In genomic region chr12:110752703-110753102, GRCm38 (mm10) we compare ENCODE assay signal across 19 mouse cellular contexts. TPM values are rescaled to one million over a fixed set of nuclear protein-coding genes. Genes with fewer than 3 reads are reported as not detected.
DNase-seq lines count a peak whose midpoint lies in the region; ATAC-seq and TF ChIP-seq lines count a peak whose summit lies in the region.
"Had no signal": no experiment of that assay in that cellular context is flagged by ENCODE, and none has a peak within 500 bp of the region (broad histone marks: within the 10 kb centered on the region; RNA-seq: fewer than 3 reads in every experiment).

No protein-coding gene starts in this region.

- ATAC-seq in forebrain, embryonic 14.5 days, result no peak
- ATAC-seq in forebrain, embryonic 16.5 days, result no peak
- no peak for ATAC-seq in liver, postnatal 0 days
- ATAC-seq in liver, embryonic 11.5 days (replicated peaks; ENCODE audit: low FRiP score), result no peak
- ATAC-seq: activated CD4-positive, CD25-positive, alpha-beta regulatory T cell, adult 4 months; CD4-positive, CD25-positive, alpha-beta regulatory T cell, adult 4 months; Patski had no signal

- H3K27ac ChIP-seq in forebrain, embryonic 14.5 days (ENCODE audit: low read depth, low read length), result no peak overlapping the region
- H3K27ac ChIP-seq in forebrain, embryonic 16.5 days (ENCODE audit: low read length), result no peak overlapping the region
- H3K27ac ChIP-seq in liver, postnatal 0 days (ENCODE audit: low read depth), result peak overlapping the region; percentile 3; the same call in 1 of the 2 replicates
- H3K27ac ChIP-seq in liver, embryonic 11.5 days (ENCODE audit: low read depth, low read length), result no peak overlapping the region
- H3K27ac ChIP-seq in CH12.LX (ENCODE audit: insufficient read depth, low read depth), result peak overlapping the region; percentile 9; the same call in 1 of the 2 replicates
- H3K27ac ChIP-seq in thymus, adult 2 months (ENCODE audit: control insufficient read depth, insufficient read depth, low read length), result no peak overlapping the region

- DNase-seq in forebrain, embryonic 14.5 days (ENCODE audit: low spot score), result no peak
- DNase-seq in liver, postnatal 0 days, result no peak
- DNase-seq in liver, embryonic 11.5 days (ENCODE audit: low spot score), result no peak
- DNase-seq in CH12.LX (ENCODE audit: extremely low read depth), result no peak
- no peak for DNase-seq in thymus, adult 2 months
- DNase-seq: adrenal gland, adult 2 months; adrenal gland, adult 8-10 months; adrenal gland, postnatal 10 days; adrenal gland, postnatal 14 days; adrenal gland, postnatal 25 days; B cell, adult 2 months; cerebellum, adult 11 months; cerebellum, adult 11-12 months; cerebellum, adult 18-20 months; cerebellum, adult 2 months had no signal

- H3K4me3 ChIP-seq in forebrain, embryonic 14.5 days (ENCODE audit: low read depth, low read length), result no peak overlapping the region
- no peak overlapping the region for H3K4me3 ChIP-seq in forebrain, embryonic 16.5 days (replicated peaks; ENCODE audit: low read length)
- H3K4me3 ChIP-seq in liver, postnatal 0 days (ENCODE audit: low read depth, low read length), result no peak overlapping the region
- H3K4me3 ChIP-seq in liver, embryonic 11.5 days (ENCODE audit: low read depth, low read length), result no peak overlapping the region
- no peak overlapping the region for H3K4me3 ChIP-seq in CH12.LX (replicated peaks in 1 of 3; ENCODE audit: low read depth in 2 of 3, low read length in 2 of 3, poor library complexity in 1 of 3)
- no peak overlapping the region for H3K4me3 ChIP-seq in thymus, adult 2 months (ENCODE audit: control insufficient read depth, insufficient read depth, low read length)

- peaks cover 35% of the 10 kb centered on the region for H3K79me2 ChIP-seq in CH12.LX (replicated peaks; ENCODE audit: control insufficient read depth, extremely low read depth, insufficient read depth, poor library complexity, severe bottlenecking)

- no peak for TF ChIP-seq RAD21 in CH12.LX (IDR thresholded peaks at IDR 0.05; ENCODE audit: low read depth, low read length)

- dilution Hi-C loops in CH12.LX (cut with MboI; ENCODE audit: extremely low pct_ligation_motif_present, extremely low pct_unique_long_range_greater_than_20kb, low sequenced_read_pairs), result no loop called here

- no peaks in the 10 kb centered on the region for H3K4me1 ChIP-seq in forebrain, embryonic 14.5 days (ENCODE audit: control insufficient read depth, insufficient read depth, low read length)
- H3K4me1 ChIP-seq in forebrain, embryonic 16.5 days (replicated peaks; ENCODE audit: control insufficient read depth, insufficient read depth, low read length), result no peaks in the 10 kb centered on the region
- peaks cover 23% of the 10 kb centered on the region for H3K4me1 ChIP-seq in liver, postnatal 0 days (ENCODE audit: insufficient read depth)
- H3K4me1 ChIP-seq in liver, embryonic 11.5 days (replicated peaks; ENCODE audit: control insufficient read depth, insufficient read depth, low read length), result peaks cover 12% of the 10 kb centered on the region
- H3K4me1 ChIP-seq in CH12.LX (ENCODE audit: control insufficient read depth in 1 of 2, insufficient read depth in 2 of 2), result peaks cover 23 to 71% of the 10 kb centered on the region in 2 experiments
- peaks cover 18% of the 10 kb centered on the region for H3K4me1 ChIP-seq in thymus, adult 2 months (replicated peaks; ENCODE audit: control insufficient read depth, insufficient read depth, low read length)

- H3K36me3 ChIP-seq in forebrain, embryonic 14.5 days (ENCODE audit: control insufficient read depth, insufficient read depth, low read length), result no peaks in the 10 kb centered on the region
- H3K36me3 ChIP-seq in forebrain, embryonic 16.5 days (ENCODE audit: control insufficient read depth, insufficient read depth), result 0 out of 2 replicates have a peak, but pooled peaks cover 3% of the 10 kb centered on the region
- H3K36me3 ChIP-seq in liver, postnatal 0 days (replicated peaks; ENCODE audit: insufficient read depth, low read length), result peaks cover 7% of the 10 kb centered on the region; the same call in 1 of the 2 replicates
- H3K36me3 ChIP-seq in liver, embryonic 11.5 days (ENCODE audit: control insufficient read depth, insufficient read depth, low read length), result no peaks in the 10 kb centered on the region
- H3K36me3 ChIP-seq in CH12.LX (replicated peaks in 1 of 2; ENCODE audit: control insufficient read depth in 1 of 2, insufficient read depth in 1 of 2, low read length in 1 of 2), result peaks cover 13 to 50% of the 10 kb centered on the region in 2 experiments
- peaks cover 6% of the 10 kb centered on the region for H3K36me3 ChIP-seq in thymus, adult 2 months (ENCODE audit: control insufficient read depth, insufficient read depth, low read length)

- peak overlapping the region; percentile 17; the same call in 1 of the 2 replicates for H3K9ac ChIP-seq in forebrain, embryonic 14.5 days (ENCODE audit: low read length)
- H3K9ac ChIP-seq in forebrain, embryonic 16.5 days (replicated peaks; ENCODE audit: low read depth, low read length), result no peak overlapping the region
- H3K9ac ChIP-seq in liver, postnatal 0 days (replicated peaks), result no peak overlapping the region
- H3K9ac ChIP-seq in liver, embryonic 11.5 days (ENCODE audit: low read depth, low read length), result no peak overlapping the region
- no peak overlapping the region for H3K9ac ChIP-seq in CH12.LX (ENCODE audit: insufficient read depth, low read depth)

- no peak for TF ChIP-seq EP300 in liver, postnatal 0 days (IDR thresholded peaks at IDR 0.05; ENCODE audit: low read depth)
- TF ChIP-seq EP300 in CH12.LX (IDR thresholded peaks at IDR 0.05; ENCODE audit: low read length), result 0 out of 2 replicates have a peak, but pooled peaks have one; percentile 60

- no peaks in the 10 kb centered on the region for H3K27me3 ChIP-seq in forebrain, embryonic 14.5 days (replicated peaks; ENCODE audit: control insufficient read depth, insufficient read depth, low read length)
- no peaks in the 10 kb centered on the region for H3K27me3 ChIP-seq in forebrain, embryonic 16.5 days (replicated peaks; ENCODE audit: control insufficient read depth, insufficient read depth, low read length)
- no peaks in the 10 kb centered on the region for H3K27me3 ChIP-seq in liver, postnatal 0 days (ENCODE audit: insufficient read depth, low read length)
- H3K27me3 ChIP-seq in liver, embryonic 11.5 days (replicated peaks; ENCODE audit: control insufficient read depth, insufficient read depth, low read length), result no peaks in the 10 kb centered on the region
- H3K27me3 ChIP-seq in CH12.LX (replicated peaks), result no peaks in the 10 kb centered on the region
- H3K27me3 ChIP-seq in thymus, adult 2 months (ENCODE audit: control insufficient read depth, insufficient read depth, low read length), result no peaks in the 10 kb centered on the region
- H3K27me3 ChIP-seq: Patski had no signal

- no peak for TF ChIP-seq POLR2A in CH12.LX (IDR thresholded peaks at IDR 0.05; ENCODE audit: low read depth, low read length)
- TF ChIP-seq POLR2A in thymus, adult 2 months (IDR thresholded peaks at IDR 0.05; ENCODE audit: control insufficient read depth, extremely low read depth, insufficient read depth, low read length, poor library complexity), result no peak

- no peak overlapping the region for H3K4me2 ChIP-seq in forebrain, embryonic 14.5 days (ENCODE audit: low read length)
- no peak overlapping the region for H3K4me2 ChIP-seq in forebrain, embryonic 16.5 days (ENCODE audit: low read length)
- no peak overlapping the region for H3K4me2 ChIP-seq in liver, postnatal 0 days (ENCODE audit: low read depth, low read length)
- no peak overlapping the region for H3K4me2 ChIP-seq in liver, embryonic 11.5 days
- peak overlapping the region; percentile 18; the same call in 1 of the 2 replicates for H3K4me2 ChIP-seq in CH12.LX (ENCODE audit: insufficient read depth, low read depth, poor library complexity, severe bottlenecking)

- H3K9me3 ChIP-seq in forebrain, embryonic 14.5 days (replicated peaks; ENCODE audit: control insufficient read depth, low read length), result no peaks in the 10 kb centered on the region
- no peaks in the 10 kb centered on the region for H3K9me3 ChIP-seq in forebrain, embryonic 16.5 days (ENCODE audit: control insufficient read depth, low read length)
- no peaks in the 10 kb centered on the region for H3K9me3 ChIP-seq in liver, postnatal 0 days (ENCODE audit: low read length)
- H3K9me3 ChIP-seq in liver, embryonic 11.5 days (ENCODE audit: control insufficient read depth, low read length), result peaks cover 3% of the 10 kb centered on the region; the same call in 1 of the 2 replicates
- H3K9me3 ChIP-seq in CH12.LX (replicated peaks; ENCODE audit: low read length), result peaks cover 9% of the 10 kb centered on the region

- in situ Hi-C loops in CH12.LX (cut with MboI; ENCODE audit: low pct_ligation_motif_present, low pct_unique_long_range_greater_than_20kb, low sequenced_read_pairs), result no loop called here

- no peak for TF ChIP-seq CTCF in liver, postnatal 0 days (IDR thresholded peaks at IDR 0.05; ENCODE audit: low read depth)
- no peak for TF ChIP-seq CTCF in CH12.LX (conservative IDR thresholded peaks at IDR 0.05 in 1 of 2, IDR thresholded peaks at IDR 0.05 in 1 of 2; ENCODE audit: low read depth in 2 of 2, low read length in 2 of 2)
- TF ChIP-seq CTCF in thymus, adult 2 months (IDR thresholded peaks at IDR 0.05; ENCODE audit: borderline replicate concordance, control insufficient read depth, extremely low read depth, insufficient read depth, low read length, poor library complexity), result no peak

TF ChIP-seq in CH12.LX, 34 proteins besides CTCF, POLR2A, EP300 and RAD21 (continues in another document):
- peak; percentile 28; the same call in 1 of the 2 replicates for TF ChIP-seq MYC (IDR thresholded peaks at IDR 0.05; ENCODE audit: low read depth, low read length)

RNA-seq across cellular contexts. Expression of gene Wdr20, which starts 15.0 kb away (rescaled TPM):
- 24.6 and 29.7 TPM in 2 replicates for polyA plus RNA-seq in forebrain, embryonic 14.5 days (2014; fragmentation: Nextera tagmentation; extraction: Ambion mirVana)
- polyA plus RNA-seq in forebrain, embryonic 16.5 days (2015; fragmentation: Nextera tagmentation; extraction: Ambion mirVana), result 30.1 and 30.9 TPM in 2 replicates
- 6.4 and 7.0 TPM in 2 replicates for polyA plus RNA-seq in liver, postnatal 0 days (2015; fragmentation: Nextera tagmentation; extraction: Ambion mirVana)
- polyA plus RNA-seq in liver, embryonic 11.5 days (2014; fragmentation: Nextera tagmentation; extraction: Ambion mirVana), result 17.7 and 18.2 TPM in 2 replicates
- 26.2 and 27.4 TPM in 2 replicates for total RNA-seq in CH12.LX (2012; rRNA removed)
- 20.5 and 22.8 TPM in 2 replicates for total RNA-seq in CH12.LX (2014; rRNA removed)
- 16.1 and 17.9 TPM in 2 replicates for polyA plus RNA-seq in CH12.LX (2012; ENCODE audit: insufficient read length, low read depth)
- polyA plus RNA-seq in thymus, adult 2 months (2012; rRNA removed), result 29.9 and 31.7 TPM in 2 replicates

RNA-seq across cellular contexts. Expression of gene Hsp90aa1, which starts 50.2 kb away (rescaled TPM):
- polyA plus RNA-seq in forebrain, embryonic 14.5 days (2014; fragmentation: Nextera tagmentation; extraction: Ambion mirVana), result 1,205 and 1,208 TPM in 2 replicates
- polyA plus RNA-seq in forebrain, embryonic 16.5 days (2015; fragmentation: Nextera tagmentation; extraction: Ambion mirVana), result 1,235 and 1,237 TPM in 2 replicates
- polyA plus RNA-seq in liver, postnatal 0 days (2015; fragmentation: Nextera tagmentation; extraction: Ambion mirVana), result 231 and 250 TPM in 2 replicates
- 1,759 and 1,828 TPM in 2 replicates for polyA plus RNA-seq in liver, embryonic 11.5 days (2014; fragmentation: Nextera tagmentation; extraction: Ambion mirVana)
- 730 and 1,066 TPM in 2 replicates for total RNA-seq in CH12.LX (2012; rRNA removed)
- 1,361 and 1,740 TPM in 2 replicates for total RNA-seq in CH12.LX (2014; rRNA removed)
- 2,091 and 2,158 TPM in 2 replicates for polyA plus RNA-seq in CH12.LX (2012; ENCODE audit: insufficient read length, low read depth)
- polyA plus RNA-seq in thymus, adult 2 months (2012; rRNA removed), result 168 and 181 TPM in 2 replicates

Comparison
In these comparisons a context has a peak if more than half of its experiments do, and no peak if none do; other contexts are left out.
1. H3K27ac ChIP-seq: peak in liver, postnatal 0 days (single experiment) and CH12.LX (single experiment); none in forebrain, embryonic 14.5 days (single experiment), forebrain, embryonic 16.5 days (single experiment), liver, embryonic 11.5 days (single experiment) and thymus, adult 2 months (single experiment).